Mouse (Mus musculus): ENCODE measurements around the gene Ndufb8. TPM values are rescaled to one million over a fixed set of nuclear protein-coding genes. Genes with fewer than 3 reads are reported as not detected.
A peak's percentile ranks its signal among the peaks of the same experiment; 100 is the strongest.

Ndufb8 gene
- 609 and 634 TPM in 2 replicates for polyA plus RNA-seq (2012; rRNA removed)

DNA sequence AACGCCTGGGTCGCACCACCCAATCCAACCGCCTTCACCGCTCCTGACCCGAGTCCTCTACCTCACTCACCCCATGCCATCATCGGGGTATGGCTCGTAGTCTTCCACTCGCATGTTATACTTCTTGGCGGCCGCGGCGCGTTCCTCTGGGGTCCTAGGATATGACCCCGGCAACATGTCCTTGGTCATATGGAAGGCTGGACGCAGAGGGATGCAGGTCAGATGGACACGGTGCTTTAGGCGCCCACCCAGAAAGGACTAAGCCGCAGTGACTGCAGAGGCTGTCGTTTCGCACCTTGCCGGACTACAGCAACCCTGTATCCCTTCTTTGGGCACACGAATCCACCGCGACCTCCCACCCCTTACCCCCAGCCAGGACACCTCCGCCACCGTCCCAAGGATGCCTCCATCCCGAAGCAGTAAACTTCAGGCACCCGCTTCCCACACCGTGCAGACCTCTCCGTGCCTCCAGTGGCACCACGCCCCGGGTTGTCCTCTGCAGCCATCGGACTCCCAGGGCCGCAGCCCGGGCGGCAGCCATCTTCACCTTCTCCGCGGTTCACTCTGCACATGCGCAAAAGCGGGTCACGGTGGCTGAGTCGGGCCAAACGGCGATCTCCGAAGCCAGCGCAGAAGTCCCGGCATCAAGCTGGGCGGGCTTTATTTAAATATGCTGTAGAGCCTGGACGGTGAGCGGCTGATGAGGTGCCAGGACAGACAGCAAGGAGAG lies at the start of gene Ndufb8:
Ndufb8 (minus strand) TSS at position 580 of the 730 bp plus-strand sequence.
- under 1% methylated on average over 50 of the region's 50 CpGs for whole genome bisulfite sequencing

GRCm38 (mm10) chr19:44594180-44594579 lies 38.9 kb upstream of the Ndufb8 start:
- WGBS, result 90% methylated on average over 14 of the region's 14 CpGs
- no peak for DNase-seq (ENCODE audit: low read depth, low spot score)

More for the DNA sequence above, at the start of gene Ndufb8:
- peak; percentile 67 for DNase-seq (ENCODE audit: low read depth, low spot score)

DNA sequence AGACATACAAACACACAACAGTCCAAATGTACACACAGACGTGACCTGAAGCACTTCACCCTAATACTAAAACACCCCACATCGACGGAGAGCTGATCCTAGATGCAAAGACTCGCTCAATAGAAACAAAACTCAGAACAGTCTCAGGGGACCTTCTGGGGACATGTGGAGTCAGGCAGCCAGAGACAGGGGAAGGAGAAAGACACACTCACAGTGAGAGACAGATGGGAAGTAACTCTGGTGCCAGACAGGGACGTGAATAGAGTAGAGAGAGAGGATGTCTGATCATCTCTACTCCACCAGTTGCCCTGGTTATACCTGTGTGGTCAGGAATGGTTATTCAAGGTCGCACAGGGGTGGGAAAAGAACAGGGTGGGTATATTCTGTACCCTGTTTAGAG lies 36.4 kb upstream of the Ndufb8 start:
- DNase-seq (ENCODE audit: low read depth, low spot score), result no peak
- 71% methylated on average over 6 of the region's 6 CpGs for WGBS

DNA sequence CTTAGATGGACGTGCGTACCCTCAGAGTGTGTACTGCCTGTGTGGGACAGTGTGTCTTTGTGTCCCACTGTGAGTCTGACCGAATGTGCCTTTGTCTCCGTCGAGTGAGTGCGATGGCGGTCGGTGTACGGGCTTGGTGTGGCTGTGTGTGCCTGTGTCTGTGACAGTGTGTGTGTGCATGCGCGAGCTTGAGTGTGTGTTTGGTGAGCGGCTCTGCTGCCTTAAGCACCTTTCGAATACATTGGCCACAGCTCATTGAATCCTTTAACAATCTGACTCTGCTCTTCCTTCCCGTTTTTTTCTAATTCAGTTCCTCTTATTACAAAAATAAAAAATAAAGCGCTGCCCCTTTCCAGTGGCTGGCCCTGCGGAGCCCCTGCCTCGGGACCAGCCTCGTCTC lies 35.8 kb upstream of the Ndufb8 start:
- DNase-seq (ENCODE audit: low read depth, low spot score), result no peak
- 81% methylated on average over 18 of the region's 18 CpGs for WGBS

DNA sequence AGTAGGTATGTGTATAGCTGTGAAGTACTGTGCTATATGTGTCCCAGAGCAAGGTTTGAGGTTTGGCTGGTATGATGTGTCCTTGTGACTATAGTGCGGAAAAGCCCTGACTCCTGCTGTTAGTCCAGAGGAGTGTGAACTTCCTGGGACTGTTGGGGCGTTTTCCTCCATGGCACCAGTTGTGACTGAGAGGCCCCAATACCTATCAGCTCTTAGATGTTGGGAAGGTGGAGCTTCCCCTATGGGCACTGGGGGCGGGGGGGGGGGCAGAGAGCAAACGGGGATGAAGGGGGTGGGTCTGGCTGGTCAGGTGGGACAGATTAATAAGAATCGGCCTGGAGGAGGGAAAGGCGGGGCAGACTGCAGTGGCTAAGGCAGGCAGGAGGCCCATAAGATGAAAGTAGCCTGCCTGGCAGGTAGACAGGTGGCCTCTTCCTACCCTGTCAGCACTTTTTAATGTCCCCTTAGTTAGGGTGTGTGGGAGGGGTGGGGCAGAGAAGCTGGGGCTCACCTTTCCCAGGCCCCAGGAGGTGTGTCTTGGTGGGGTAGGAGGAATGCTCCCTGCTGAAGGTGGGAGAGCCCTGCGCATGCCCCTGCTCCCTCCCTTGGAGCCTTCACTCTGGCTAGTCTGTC lies 34.5 kb upstream of the Ndufb8 start:
- 29% methylated on average over 7 of the region's 7 CpGs for WGBS
- DNase-seq (ENCODE audit: low read depth, low spot score), result no peak

GRCm38 (mm10) chr19:44588036-44588435 lies 32.8 kb upstream of the Ndufb8 start:
- WGBS, result 48% methylated on average over 4 of the region's 4 CpGs
- DNase-seq (ENCODE audit: low read depth, low spot score), result no peak

GRCm38 (mm10) chr19:44582638-44583309 lies 27.5 kb upstream of the Ndufb8 start:
- peak; percentile 57 for DNase-seq (ENCODE audit: low read depth, low spot score)
- 37% methylated on average over 9 of the region's 9 CpGs for WGBS

DNA sequence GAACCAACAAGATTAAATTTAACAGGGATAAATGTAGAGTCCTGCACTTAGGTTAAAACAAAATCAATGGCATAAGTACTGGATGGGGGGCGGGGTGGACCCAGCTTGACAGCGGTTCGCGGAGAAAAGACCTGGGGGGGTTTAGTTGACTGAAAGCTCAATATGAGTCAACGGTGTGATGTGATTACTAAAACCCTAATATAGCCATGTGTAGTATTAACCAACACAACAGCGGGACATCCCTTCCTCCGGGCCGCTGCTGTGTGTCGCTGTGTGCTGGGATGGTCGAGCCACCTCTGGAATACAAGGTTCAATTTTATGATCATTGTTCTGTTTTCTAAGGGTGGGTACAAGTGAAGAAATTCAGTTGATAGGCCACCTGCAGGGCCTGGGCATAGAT lies 26.9 kb upstream of the Ndufb8 start:
- whole genome bisulfite sequencing, result 54% methylated on average over 10 of the region's 10 CpGs
- DNase-seq (ENCODE audit: low read depth, low spot score), result no peak

DNA sequence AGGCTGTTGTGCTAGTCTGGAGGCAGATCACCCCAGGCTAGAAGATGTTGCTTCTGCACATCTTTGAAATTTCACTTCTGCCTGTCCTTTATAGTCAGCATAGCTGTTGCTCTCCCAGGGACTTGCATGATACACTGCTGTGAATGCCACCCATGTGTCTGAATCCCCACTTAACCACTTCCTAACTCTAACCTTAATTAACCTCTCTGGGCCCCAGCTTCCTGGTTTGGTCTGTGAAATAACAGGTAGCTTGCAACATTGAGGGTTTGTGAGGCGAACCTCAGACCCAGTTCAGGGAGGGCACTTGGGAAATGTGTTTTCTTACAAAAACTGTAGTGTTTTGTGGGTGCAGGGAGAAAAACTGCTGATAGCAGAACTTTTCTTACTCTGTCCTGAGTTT lies 22.8 kb upstream of the Ndufb8 start:
- no peak for DNase-seq (ENCODE audit: low read depth, low spot score)
- 52% methylated on average over 1 of the region's 1 CpGs for WGBS

GRCm38 (mm10) chr19:44576275-44576674 lies 21.0 kb upstream of the Ndufb8 start:
- no peak for DNase-seq (ENCODE audit: low read depth, low spot score)
- WGBS, result 65% methylated on average over 7 of the region's 7 CpGs

DNA sequence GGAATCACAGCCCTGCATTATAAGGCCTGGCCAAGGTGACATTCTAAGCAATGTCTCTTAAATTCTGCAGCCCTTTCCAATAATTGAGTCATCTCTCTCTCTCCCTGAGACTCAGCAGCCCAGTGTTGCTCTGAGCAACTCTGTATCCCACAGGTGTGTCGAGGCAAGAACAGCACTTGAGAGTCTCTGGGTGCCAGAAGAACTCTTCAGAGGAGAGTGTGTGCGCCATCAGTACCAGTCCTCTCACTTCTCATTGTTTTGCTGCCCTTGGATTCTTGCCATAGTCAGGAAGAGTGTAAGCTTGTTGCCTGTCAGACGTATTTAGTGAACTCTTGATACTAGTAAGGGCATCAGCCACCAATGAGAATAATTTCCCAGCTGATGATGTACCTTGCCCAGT lies 12.5 kb upstream of the Ndufb8 start:
- DNase-seq (ENCODE audit: low read depth, low spot score), result no peak
- 87% methylated on average over 3 of the region's 3 CpGs for WGBS

- 87% methylated on average over 14 of the region's 14 CpGs for WGBS
- DNase-seq (ENCODE audit: low read depth, low spot score), result no peak
Measured at GRCm38 (mm10) chr19:44564006-44564405, 8.8 kb upstream of the Ndufb8 start.

- under 1% methylated on average over 33 of the region's 33 CpGs for WGBS
- peak; percentile 97 for DNase-seq (ENCODE audit: low read depth, low spot score)
Measured at GRCm38 (mm10) chr19:44562652-44563206, 7.5 kb upstream of the Ndufb8 start, which contains the start of gene Hif1an. Gene Hif1an, plus strand, starts transcription at chr19:44562850.

GRCm38 (mm10) chr19:44554490-44554860 lies 765 bp downstream of the Ndufb8 start:
- WGBS, result 2% methylated on average over 8 of the region's 8 CpGs
- DNase-seq (ENCODE audit: low read depth, low spot score), result no peak

- 91% methylated on average over 4 of the region's 4 CpGs for WGBS
- no peak for DNase-seq (ENCODE audit: low read depth, low spot score)
Measured at GRCm38 (mm10) chr19:44553286-44553685, 2.0 kb downstream of the Ndufb8 start.

DNA sequence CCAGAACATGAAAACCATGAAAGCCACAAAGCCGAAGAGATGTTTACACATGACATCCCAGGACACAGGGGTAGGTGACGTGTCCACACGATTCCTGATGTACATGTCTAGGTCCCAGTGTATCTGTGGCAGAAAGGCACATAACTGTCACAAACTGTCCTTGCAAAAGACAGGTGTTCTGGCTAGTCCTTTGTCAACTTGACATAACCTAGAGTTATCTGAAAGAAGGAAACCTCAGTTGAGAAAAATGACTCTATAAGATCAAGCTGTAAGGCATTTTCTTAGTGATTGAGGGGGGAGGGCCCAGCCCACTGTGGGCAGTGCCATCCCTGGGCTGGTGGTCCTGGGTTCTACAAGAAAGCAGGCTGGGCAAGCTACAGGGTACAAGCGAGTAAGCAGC lies 2.5 kb downstream of the Ndufb8 start, which contains the start of gene Gm20538:
Gm20538 (minus strand) TSS at position 101 of the 400 bp plus-strand sequence.
- DNase-seq (ENCODE audit: low read depth, low spot score), result no peak
- WGBS, result 92% methylated on average over 4 of the region's 4 CpGs

GRCm38 (mm10) chr19:44545321-44546041 lies 9.8 kb downstream of the Ndufb8 start, which contains the start of gene Sec31b:
Gene Sec31b, minus strand, starts transcription at chr19:44545864.
- 3% methylated on average over 47 of the region's 47 CpGs for WGBS

DNA sequence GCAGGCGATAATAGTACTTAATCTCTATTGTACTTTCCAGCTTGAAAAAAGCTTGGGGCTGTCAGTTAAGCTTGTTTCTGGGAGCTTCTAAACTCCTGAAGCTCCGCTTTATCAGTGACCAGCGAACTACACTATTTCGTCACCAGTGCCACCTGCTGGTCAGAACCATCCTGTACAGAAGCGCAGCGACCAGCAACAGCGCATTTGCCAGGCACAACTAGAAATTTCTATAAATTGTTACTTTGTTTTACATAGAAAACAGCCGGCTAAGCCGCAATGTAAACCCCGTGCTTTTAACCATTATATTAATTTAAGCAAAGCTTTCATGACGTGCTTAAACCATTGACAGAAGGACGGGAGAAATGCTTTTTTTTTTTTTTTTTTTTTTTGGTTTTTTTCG lies 10.5 kb downstream of the Ndufb8 start:
- 2% methylated on average over 13 of the region's 13 CpGs for WGBS

More at GRCm38 (mm10) chr19:44545321-44546041, 9.8 kb downstream of the Ndufb8 start, which contains the start of gene Sec31b:
- DNase-seq (ENCODE audit: low read depth, low spot score), result no peak

GRCm38 (mm10) chr19:44544372-44544771 lies 10.9 kb downstream of the Ndufb8 start:
- 67% methylated on average over 10 of the region's 10 CpGs for WGBS
- DNase-seq (ENCODE audit: low read depth, low spot score), result no peak

More for the DNA sequence above, 10.5 kb downstream of the Ndufb8 start:
- peak; percentile 61 for DNase-seq (ENCODE audit: low read depth, low spot score)
